Mouse (Mus musculus) hindbrain, embryonic 11.5 days (tissue): ENCODE measurements around the gene Cpa1. TPM values are rescaled to one million over a fixed set of nuclear protein-coding genes. Genes with fewer than 3 reads are reported as not detected.

ENCODE experiments used
- ATAC-seq: fragments of 200-750 bp; cut with Nextera tagmentation; 2 replicates; pipeline ENCODE4 v1.8.0; 2017; ENCODE audit warnings: mild to moderate bottlenecking, moderate TSS enrichment, moderate library complexity; ENCODE audit not compliant: low FRiP score
- DNase-seq: peaks from one replicate; pipeline ENCODE4 v3.0.0-alpha.2; 2015; ENCODE audit warnings: low spot score
- H3K27ac ChIP-seq: fragments of 300-500 bp; sonication (generic); 2 replicates; pipeline ENCODE4 v1.5.1; 2014; ENCODE audit warnings: mild to moderate bottlenecking, low read depth, low read length
- H3K27me3 ChIP-seq: fragments of 300-500 bp; sonication (generic); 2 replicates; pipeline ENCODE4 v1.6.1; 2014; ENCODE audit warnings: mild to moderate bottlenecking, low read length, moderate library complexity, mixed read lengths; ENCODE audit not compliant: control insufficient read depth, insufficient read depth
- H3K36me3 ChIP-seq: fragments of 300-500 bp; sonication (generic); 2 replicates; pipeline ENCODE4 v1.6.1; 2014; ENCODE audit warnings: mild to moderate bottlenecking, low read length, moderate library complexity, mixed read lengths; ENCODE audit not compliant: control insufficient read depth, insufficient read depth
- H3K4me1 ChIP-seq: fragments of 300-500 bp; sonication (generic); replicated peaks from 2 replicates; pipeline ENCODE4 v1.6.1; 2014; ENCODE audit warnings: low read length, mixed read lengths; ENCODE audit not compliant: control insufficient read depth, insufficient read depth
- H3K4me2 ChIP-seq: fragments of 300-500 bp; sonication (generic); replicated peaks from 2 replicates; pipeline ENCODE4 v1.6.1; 2014; ENCODE audit warnings: mild to moderate bottlenecking, low read depth, low read length
- H3K4me3 ChIP-seq: fragments of 300-500 bp; sonication (generic); 2 replicates; pipeline ENCODE4 v1.5.1; 2014; ENCODE audit warnings: low read depth, low read length
- H3K9ac ChIP-seq: fragments of 300-500 bp; sonication (generic); 2 replicates; pipeline ENCODE4 v1.6.1; 2014; ENCODE audit warnings: low read depth, low read length
- H3K9me3 ChIP-seq: fragments of 300-500 bp; sonication (generic); 2 replicates; pipeline ENCODE4 v1.6.1; 2016; ENCODE audit warnings: low read length; ENCODE audit not compliant: control insufficient read depth
- WGBS: fragments of 180-500 bp; shearing (Covaris S2); extraction: QIAGEN DNeasy Blood & Tissue Kit; methylation state at CpG from one replicate; pipeline ENCODE4 v1.1.7; 2014; 5-methylcytosine and 5-hydroxymethylcytosine counted together
- polyA plus RNA-seq: library from polyadenylated mRNA; unstranded; fragments of >200 nt; fragmentation: Nextera tagmentation; extraction: Ambion mirVana; gene quantifications from 2 replicates; pipeline ENCODE4 v1.2.1, GENCODE M21; 2014

Cpa1 gene
- polyA plus RNA-seq, 1 experiment from 2014 or later = 0.11 TPM

DNA sequence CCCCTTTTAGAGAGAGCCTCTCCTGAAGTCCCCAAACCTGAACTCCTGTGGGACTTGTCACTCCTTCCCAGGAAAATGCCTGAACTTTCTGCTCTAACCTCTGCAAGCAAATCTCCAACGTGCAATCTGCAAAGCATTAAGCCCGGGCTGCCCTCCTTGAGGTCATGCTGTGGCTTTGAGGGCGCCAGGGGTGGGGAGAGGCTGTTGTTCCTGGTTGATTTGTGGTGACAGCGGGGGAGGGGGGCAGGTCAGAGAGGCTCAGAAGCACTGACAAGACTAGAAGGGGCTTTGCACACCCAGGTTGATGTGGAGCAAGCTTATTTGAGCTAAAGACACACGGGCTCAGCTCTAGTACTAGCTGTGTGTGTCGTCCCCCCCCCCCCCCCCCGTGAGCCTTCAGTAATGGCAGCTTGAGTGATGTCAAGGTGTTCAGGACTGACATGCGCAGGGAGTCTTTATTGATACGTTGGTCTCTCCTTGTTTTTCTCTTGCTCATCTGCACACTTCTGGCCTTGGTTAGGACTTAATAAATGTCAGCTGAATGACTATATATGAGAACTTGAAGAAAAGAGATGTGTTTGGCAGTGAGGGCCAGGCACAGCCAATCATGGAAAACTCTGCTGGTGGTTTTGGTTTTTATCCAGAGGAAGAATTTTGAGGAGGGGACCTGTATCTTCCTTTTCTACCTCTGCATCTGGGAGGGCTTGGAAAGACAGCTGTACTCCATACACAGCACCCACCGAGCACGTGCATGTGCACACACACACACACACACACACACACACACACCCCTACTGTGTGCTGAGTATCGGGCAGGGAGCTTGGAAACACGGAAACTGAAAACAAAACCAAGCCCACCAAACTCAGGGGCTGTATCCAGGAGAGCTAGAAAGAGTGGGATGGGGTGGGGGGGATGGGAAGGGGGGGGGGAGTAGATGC lies 21.7 kb upstream of the Cpa1 start:
- DNase-seq (peak; percentile 69), ATAC-seq (peak; percentile 55)
- no peaks in the 10 kb centered on the region for H3K9me3 ChIP-seq
- peak overlapping the region; percentile 15 for H3K4me3 ChIP-seq
- 2% methylated on average over 12 of the region's 13 CpGs for WGBS
- H3K36me3 ChIP-seq = no peaks in the 10 kb centered on the region
- no peak overlapping the region for H3K9ac ChIP-seq
- H3K4me2 ChIP-seq = peak overlapping the region; percentile 51
- peak overlapping the region; percentile 84 for H3K27ac ChIP-seq
- H3K27me3 ChIP-seq = no peaks in the 10 kb centered on the region
- peaks cover 16% of the 10 kb centered on the region; the same call in 1 of the 2 replicates for H3K4me1 ChIP-seq

DNA sequence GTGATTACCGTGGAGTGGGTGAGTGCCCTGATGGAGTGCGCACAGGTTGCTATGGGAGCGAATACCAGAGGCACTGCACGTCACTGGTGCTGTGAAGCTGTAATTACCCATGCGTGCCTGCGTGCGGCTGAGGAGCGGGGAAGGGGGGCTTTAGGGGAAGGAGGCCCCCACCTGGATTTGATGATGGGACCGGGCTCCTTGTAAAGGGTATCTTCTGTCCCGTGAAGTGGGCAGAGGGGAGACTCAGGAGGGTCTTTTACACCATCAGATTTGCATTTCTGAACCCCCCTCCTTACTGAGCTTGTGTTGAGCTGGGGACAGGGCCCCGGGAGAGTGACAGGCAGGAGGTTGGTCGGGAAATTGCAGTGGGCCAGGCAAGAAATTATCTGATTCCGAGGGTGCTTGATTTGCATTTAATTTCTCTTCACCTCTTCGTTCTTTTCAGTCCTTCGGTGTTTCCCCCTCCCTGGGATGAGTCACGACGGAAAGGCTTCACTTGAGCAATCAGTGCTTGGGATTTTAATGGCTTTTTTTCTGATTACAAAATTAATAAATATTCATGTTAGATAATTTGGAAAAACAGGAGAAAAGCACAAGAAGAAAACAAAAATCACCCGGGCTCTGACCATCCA lies 20.9 kb upstream of the Cpa1 start:
- Histone ChIP-seq H3K9me3 (no peaks in the 10 kb centered on the region), H3K4me2 (peak overlapping the region; percentile 51), H3K27me3 (no peaks in the 10 kb centered on the region), H3K4me3 (peak overlapping the region; percentile 15), H3K36me3 (no peaks in the 10 kb centered on the region), H3K9ac (peak overlapping the region; percentile 44), H3K27ac (peak overlapping the region; percentile 84), H3K4me1 (peaks cover 16% of the 10 kb centered on the region; the same call in 1 of the 2 replicates)
- DNase-seq (peak; percentile 76), ATAC-seq (peak; percentile 84)
- 3% methylated on average over 18 of the region's 18 CpGs for WGBS

DNA sequence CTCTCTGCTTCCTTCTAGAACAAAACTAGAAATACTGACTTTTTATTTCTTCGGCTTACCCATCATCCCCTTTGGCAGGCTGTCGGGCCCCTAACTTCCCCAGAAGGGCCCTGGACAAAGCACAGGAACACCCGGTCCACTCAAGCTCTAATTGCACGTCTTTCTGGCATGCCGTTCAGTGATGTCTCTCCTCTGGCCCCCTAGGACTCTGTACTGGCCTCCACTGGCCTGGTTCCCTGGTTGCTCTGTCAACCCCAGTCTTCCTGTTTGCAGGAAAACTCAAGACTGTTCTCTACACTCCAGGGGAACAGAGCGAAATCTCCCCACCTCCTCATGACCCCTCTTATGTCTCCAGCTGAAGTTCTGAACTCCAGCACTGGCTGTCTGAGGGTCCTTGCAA lies 20.3 kb upstream of the Cpa1 start:
- DNase-seq (peak; percentile 29), ATAC-seq (no peak)
- Histone ChIP-seq H3K9ac (no peak overlapping the region), H3K4me3 (no peak overlapping the region), H3K27ac (peak overlapping the region; percentile 84; the same call in 1 of the 2 replicates), H3K36me3 (no peaks in the 10 kb centered on the region), H3K27me3 (no peaks in the 10 kb centered on the region), H3K4me1 (peaks cover 16% of the 10 kb centered on the region; the same call in 1 of the 2 replicates), H3K4me2 (no peak overlapping the region), H3K9me3 (no peaks in the 10 kb centered on the region)
- WGBS = 25% methylated on average over 6 of the region's 6 CpGs

DNA sequence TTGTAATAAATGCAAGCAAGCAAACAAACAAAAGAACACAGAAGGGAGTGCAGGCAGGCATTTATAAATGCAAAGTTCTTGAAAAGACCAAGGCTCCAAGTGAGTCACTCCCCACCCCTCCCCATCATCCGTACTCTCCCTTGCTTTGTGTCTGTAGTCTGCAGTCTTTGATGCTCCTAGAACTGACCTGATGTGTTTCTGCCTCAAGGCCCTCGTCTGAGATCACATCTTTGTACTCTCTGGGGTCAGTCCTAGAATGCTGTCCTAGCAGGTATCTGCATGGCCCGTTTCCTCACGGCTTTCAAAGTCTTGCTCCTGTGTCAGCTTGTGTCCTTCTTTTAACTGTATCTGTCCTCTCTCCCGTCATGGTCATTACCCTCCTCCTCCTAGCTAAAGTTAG lies 19.4 kb upstream of the Cpa1 start:
- H3K4me1 ChIP-seq = peaks cover 16% of the 10 kb centered on the region; the same call in 1 of the 2 replicates
- 59% methylated on average over 5 of the region's 5 CpGs for WGBS
- DNase-seq = no peak

DNA sequence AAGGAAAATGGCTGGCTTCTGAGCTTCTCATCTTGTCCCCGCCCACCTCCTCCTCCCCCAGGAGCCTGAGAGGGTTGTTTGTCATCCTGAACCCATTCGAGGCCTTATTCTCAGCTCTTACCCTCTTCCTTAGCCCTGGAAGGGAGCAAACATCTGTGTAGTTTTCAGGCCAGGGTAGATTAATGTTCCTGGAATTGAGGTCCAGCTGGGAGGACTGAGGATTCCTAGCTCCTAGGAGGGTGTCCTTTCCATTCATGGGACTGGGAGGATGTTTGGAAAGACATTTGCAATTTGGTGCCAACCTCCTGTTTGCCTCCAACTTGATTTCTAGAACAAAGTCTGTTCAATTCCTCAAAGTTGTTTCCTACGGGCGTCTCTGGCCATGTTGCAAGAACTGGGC lies 18.4 kb upstream of the Cpa1 start:
- no peak for ATAC-seq
- no peaks in the 10 kb centered on the region for H3K36me3 ChIP-seq
- no peaks in the 10 kb centered on the region for H3K9me3 ChIP-seq
- H3K27me3 ChIP-seq = no peaks in the 10 kb centered on the region
- no peak overlapping the region for H3K4me3 ChIP-seq
- DNase-seq = no peak
- H3K4me1 ChIP-seq = peaks cover 16% of the 10 kb centered on the region; the same call in 1 of the 2 replicates
- WGBS = 86% methylated on average over 4 of the region's 4 CpGs
- H3K27ac ChIP-seq = no peak overlapping the region
- H3K9ac ChIP-seq = no peak overlapping the region
- H3K4me2 ChIP-seq = no peak overlapping the region

More for the DNA sequence above, 19.4 kb upstream of the Cpa1 start:
- no peaks in the 10 kb centered on the region for H3K9me3 ChIP-seq
- no peak overlapping the region for H3K4me3 ChIP-seq
- no peak overlapping the region for H3K27ac ChIP-seq
- no peaks in the 10 kb centered on the region for H3K27me3 ChIP-seq
- H3K4me2 ChIP-seq = no peak overlapping the region
- no peak for ATAC-seq
- no peaks in the 10 kb centered on the region for H3K36me3 ChIP-seq
- no peak overlapping the region for H3K9ac ChIP-seq

DNA sequence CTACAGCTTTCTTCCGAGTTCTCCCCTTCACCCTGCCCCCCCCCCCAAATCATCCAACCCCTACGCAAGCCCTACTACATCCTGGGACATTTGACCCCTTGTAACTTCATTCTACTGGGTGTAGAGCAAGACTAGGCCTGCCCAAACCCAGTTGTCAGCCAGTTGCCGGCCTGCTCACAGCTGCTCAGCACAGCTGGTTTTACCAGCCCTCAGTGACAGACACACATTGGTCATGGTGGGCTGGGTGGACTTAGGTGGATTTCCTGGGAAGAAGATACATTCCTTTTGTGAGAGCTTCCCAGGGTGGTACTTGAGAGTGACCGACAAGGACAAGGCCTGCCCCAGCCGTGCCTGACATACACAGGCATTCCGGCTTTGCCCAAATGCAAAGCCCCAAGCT lies 18.0 kb upstream of the Cpa1 start:
- peaks cover 13% of the 10 kb centered on the region; the same call in 1 of the 2 replicates for H3K4me1 ChIP-seq
- DNase-seq (no peak), ATAC-seq (no peak)
- H3K36me3 ChIP-seq = no peaks in the 10 kb centered on the region
- H3K4me3 ChIP-seq = no peak overlapping the region
- no peak overlapping the region for H3K9ac ChIP-seq
- no peak overlapping the region for H3K27ac ChIP-seq
- WGBS = 86% methylated on average over 6 of the region's 6 CpGs
- no peak overlapping the region for H3K4me2 ChIP-seq
- no peaks in the 10 kb centered on the region for H3K9me3 ChIP-seq
- no peaks in the 10 kb centered on the region for H3K27me3 ChIP-seq

DNA sequence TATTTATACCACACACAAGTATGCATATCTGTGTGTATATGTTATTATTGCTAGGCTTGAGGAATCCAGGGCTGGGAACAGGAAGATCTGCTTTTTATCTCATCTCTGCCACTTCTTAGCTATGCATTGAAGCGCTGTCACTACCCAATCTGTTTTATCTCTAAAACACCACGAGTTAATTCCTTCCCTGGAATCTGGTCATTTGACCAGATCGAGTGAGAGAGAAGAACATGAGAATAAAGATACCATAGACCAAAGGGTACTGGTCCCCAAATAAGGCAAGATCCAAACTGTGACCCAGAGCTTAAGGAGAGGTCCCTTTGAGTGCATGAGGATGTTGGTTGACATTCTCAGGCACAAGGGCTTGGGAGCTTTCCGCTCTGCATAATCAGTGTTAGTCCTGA lies 17.0 kb upstream of the Cpa1 start:
- WGBS = 87% methylated on average over 4 of the region's 4 CpGs
- Histone ChIP-seq H3K27ac (no peak overlapping the region), H3K9ac (no peak overlapping the region), H3K27me3 (no peaks in the 10 kb centered on the region), H3K9me3 (no peaks in the 10 kb centered on the region), H3K4me3 (no peak overlapping the region), H3K4me1 (peaks cover 7% of the 10 kb centered on the region; the same call in 1 of the 2 replicates), H3K4me2 (no peak overlapping the region), H3K36me3 (no peaks in the 10 kb centered on the region)
- ATAC-seq (no peak), DNase-seq (no peak)

DNA sequence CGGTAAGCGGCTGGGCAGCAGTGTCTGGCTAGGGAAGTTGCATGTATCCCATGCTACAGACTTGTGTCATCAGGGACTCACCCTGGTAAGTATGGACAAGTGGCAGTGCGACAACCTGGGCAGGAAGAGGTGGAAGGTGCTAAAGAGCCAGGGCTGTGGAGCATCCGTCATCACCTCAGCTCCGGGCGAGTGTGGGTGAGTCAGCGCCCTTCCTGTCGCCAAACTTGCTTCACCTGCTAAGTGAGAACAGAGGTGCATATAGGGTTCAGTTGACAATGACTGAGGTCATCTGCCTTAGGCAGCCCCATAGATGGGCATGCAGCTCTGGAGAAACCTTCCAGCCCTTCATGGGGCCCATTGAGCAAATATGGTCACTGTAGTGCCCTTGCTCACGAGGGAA lies 14.3 kb upstream of the Cpa1 start:
- Histone ChIP-seq H3K36me3 (no peaks in the 10 kb centered on the region), H3K4me2 (no peak overlapping the region), H3K4me1 (no peaks in the 10 kb centered on the region; the same call in 1 of the 2 replicates), H3K27me3 (no peaks in the 10 kb centered on the region), H3K9ac (no peak overlapping the region), H3K9me3 (no peaks in the 10 kb centered on the region), H3K27ac (no peak overlapping the region), H3K4me3 (no peak overlapping the region)
- 93% methylated on average over 9 of the region's 9 CpGs for WGBS
- DNase-seq (no peak), ATAC-seq (no peak)
